Mouse (Mus musculus): ENCODE results near the gene Gpr27.

Gpr27 gene

GRCm38 (mm10) chr6:99692206-99692915 is at the start of gene Gpr27:
TSS of gene Gpr27 (plus strand) at chr6:99692679.
- DNase-seq, result peak in 1 of 2 experiments; percentile 12

GRCm38 (mm10) chr6:99643439-99644199 is 48.9 kb upstream of the Gpr27 start:
- DNase-seq, result peak; percentile 81 to 89

GRCm38 (mm10) chr6:99644386-99644785 is 48.1 kb upstream of the Gpr27 start:
- DNase-seq, result no peak

- DNase-seq, result no peak
These were observed 47.6 kb upstream of the Gpr27 start for GRCm38 (mm10) chr6:99644876-99645275.

- DNase-seq, result no peak
These were observed 46.1 kb upstream of the Gpr27 start for GRCm38 (mm10) chr6:99646344-99646743.

- no peak for DNase-seq
These were observed 43.2 kb upstream of the Gpr27 start for GRCm38 (mm10) chr6:99649307-99649706.

- DNase-seq, result no peak
These were observed 40.1 kb upstream of the Gpr27 start for GRCm38 (mm10) chr6:99652341-99652740.

- DNase-seq, result no peak
These were observed 38.1 kb upstream of the Gpr27 start for GRCm38 (mm10) chr6:99654343-99654742.

- DNase-seq, result no peak
These were observed 37.0 kb upstream of the Gpr27 start for GRCm38 (mm10) chr6:99655488-99655887.

GRCm38 (mm10) chr6:99656088-99656487 is 36.4 kb upstream of the Gpr27 start:
- DNase-seq, result no peak

GRCm38 (mm10) chr6:99658586-99658985 is 33.9 kb upstream of the Gpr27 start:
- no peak for DNase-seq

GRCm38 (mm10) chr6:99660443-99660842 is 32.0 kb upstream of the Gpr27 start:
- no peak for DNase-seq

GRCm38 (mm10) chr6:99663232-99663631 is 29.2 kb upstream of the Gpr27 start:
- no peak for DNase-seq

- peak; percentile 19 to 32 for DNase-seq
These were observed 26.8 kb upstream of the Gpr27 start for GRCm38 (mm10) chr6:99665457-99666317.

GRCm38 (mm10) chr6:99666318-99667171 is 25.9 kb upstream of the Gpr27 start, which contains the start of the genes Eif4e3 and Gm20696:
TSS of gene Eif4e3 (minus strand) at chr6:99666771.
TSS of gene Gm20696 (minus strand) at chr6:99666797.
- peak; percentile 65 to 76 for DNase-seq

- no peak for DNase-seq
These were observed 25.2 kb upstream of the Gpr27 start for GRCm38 (mm10) chr6:99667290-99667689.

- peak; percentile 59 to 61 for DNase-seq
These were observed 22.8 kb upstream of the Gpr27 start for GRCm38 (mm10) chr6:99669481-99670325.

- peak; percentile 60 to 79 for DNase-seq
These were observed 21.9 kb upstream of the Gpr27 start for GRCm38 (mm10) chr6:99670481-99671119.

- peak in 1 of 2 experiments; percentile 23 for DNase-seq
These were observed 20.7 kb upstream of the Gpr27 start for GRCm38 (mm10) chr6:99671768-99672167.

GRCm38 (mm10) chr6:99674482-99674881 is 18.0 kb upstream of the Gpr27 start:
- DNase-seq, result no peak

Measured in kidney, postnatal 36 days (tissue).